Mouse (Mus musculus): ENCODE data around the gene Gas7. TPM values are rescaled to one million over a fixed set of nuclear protein-coding genes. Genes with fewer than 3 reads are reported as not detected.

Gas7 gene
- polyA plus RNA-seq, 1 experiment from 2014 or later = 4.0 TPM

DNA sequence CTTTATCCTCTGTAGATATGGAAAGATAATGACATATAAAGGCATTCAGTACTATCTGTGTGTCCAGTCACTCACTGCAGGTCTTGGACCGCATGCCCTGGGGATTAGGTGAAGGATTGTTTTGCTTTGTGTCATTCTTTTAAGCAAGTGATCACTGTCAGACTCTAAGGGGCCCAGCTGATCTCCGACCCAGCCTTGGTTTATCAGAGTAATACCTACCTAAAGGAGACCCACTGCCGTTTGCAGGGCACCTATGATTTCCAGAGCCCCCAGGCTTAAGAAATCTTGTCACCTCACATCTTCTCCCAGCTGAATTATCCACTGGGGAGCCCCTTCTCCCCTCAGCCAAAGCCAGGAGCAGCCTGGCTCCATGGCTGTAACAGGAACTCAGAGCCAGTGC lies 70.6 kb downstream of the Gas7 start:
- 67% methylated on average over 3 of the region's 3 CpGs for WGBS
- Histone ChIP-seq H3K9me3 (no peaks in the 10 kb centered on the region), H3K4me1 (peaks cover 23% of the 10 kb centered on the region), H3K27ac (replicated peaks) (no peak overlapping the region), H3K4me3 (no peak overlapping the region), H3K36me3 (replicated peaks) (no peaks in the 10 kb centered on the region), H3K27me3 (replicated peaks; ENCODE audit: low read depth, poor library complexity, severe bottlenecking) (no peaks in the 10 kb centered on the region)
- no peak for DNase-seq (ENCODE audit: low spot score)

DNA sequence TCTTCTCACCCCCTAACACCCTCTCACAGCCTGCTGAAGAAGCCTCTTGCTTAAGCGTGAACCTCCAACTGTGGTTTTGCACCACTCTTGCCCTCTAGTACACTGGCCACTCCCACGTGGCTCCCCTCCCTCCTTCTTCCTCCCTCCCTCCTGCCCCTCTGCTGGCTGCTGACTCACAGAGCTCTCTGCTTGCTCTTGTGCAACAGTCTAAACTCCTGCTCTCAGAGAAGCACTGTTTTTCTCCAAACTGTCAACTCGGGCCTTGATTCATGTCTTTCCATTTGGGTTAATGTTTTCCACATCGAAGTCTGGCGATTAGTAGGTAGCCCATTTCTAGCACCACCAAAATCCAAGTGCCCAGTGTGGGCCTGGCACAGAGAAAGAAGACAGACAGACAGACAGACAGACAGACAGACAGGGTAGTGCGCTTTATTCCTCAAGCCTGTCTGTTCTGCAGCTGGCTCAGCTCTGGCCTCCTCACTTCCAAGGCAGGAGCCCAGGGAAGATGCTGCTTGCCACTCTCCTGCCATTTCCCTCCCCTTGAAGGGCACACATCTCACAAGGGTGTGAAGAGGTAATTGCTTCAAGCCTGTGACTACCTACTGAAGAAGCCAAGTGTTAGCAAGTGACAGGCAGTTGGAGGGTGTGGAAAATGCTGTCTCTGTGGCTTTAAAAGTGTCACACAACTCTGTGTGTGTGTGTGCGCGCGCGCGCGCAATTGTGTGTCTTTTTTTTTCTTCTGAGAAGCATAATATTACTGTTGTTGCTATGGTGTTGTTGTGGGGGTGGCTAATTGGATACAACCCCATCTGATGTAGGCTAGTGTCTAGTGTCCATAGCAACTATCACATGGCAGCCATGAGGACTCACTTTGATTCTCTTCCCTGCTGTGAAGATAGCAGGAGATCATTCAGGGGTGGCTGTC lies 71.6 kb downstream of the Gas7 start:
- 78% methylated on average over 12 of the region's 12 CpGs for WGBS
- H3K36me3 ChIP-seq (replicated peaks) = no peaks in the 10 kb centered on the region
- H3K4me1 ChIP-seq = peaks cover 23% of the 10 kb centered on the region
- H3K9me3 ChIP-seq = no peaks in the 10 kb centered on the region
- no peak for DNase-seq (ENCODE audit: low spot score)
- no peak overlapping the region for H3K4me3 ChIP-seq
- no peaks in the 10 kb centered on the region for H3K27me3 ChIP-seq (replicated peaks; ENCODE audit: low read depth, poor library complexity, severe bottlenecking)
- no peak overlapping the region for H3K27ac ChIP-seq (replicated peaks)

DNA sequence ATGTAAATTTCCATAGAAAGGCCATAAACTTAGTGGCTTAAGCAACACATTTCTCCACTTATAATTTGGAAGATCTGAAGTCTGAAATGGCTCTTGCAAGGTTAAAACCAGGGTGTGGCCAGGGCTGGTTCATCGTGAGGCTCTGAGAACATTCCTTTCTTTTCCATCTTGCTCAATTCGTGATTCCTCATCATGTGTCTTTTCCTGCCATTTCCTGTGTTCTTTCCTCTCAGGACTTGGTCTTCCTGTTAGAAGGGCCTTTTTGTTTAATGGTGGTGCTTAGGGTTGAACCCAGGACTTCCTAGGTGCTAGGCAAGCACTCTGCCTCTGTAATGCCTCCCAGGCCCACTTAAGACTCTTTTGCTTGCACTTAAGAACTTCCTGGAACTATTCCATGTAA lies 76.0 kb downstream of the Gas7 start:
- 81% methylated on average over 2 of the region's 2 CpGs for WGBS
- H3K36me3 ChIP-seq (replicated peaks) = no peaks in the 10 kb centered on the region
- no peaks in the 10 kb centered on the region for H3K9me3 ChIP-seq
- H3K27ac ChIP-seq (replicated peaks) = no peak overlapping the region
- peaks cover 12% of the 10 kb centered on the region for H3K4me1 ChIP-seq
- no peak overlapping the region for H3K4me3 ChIP-seq
- no peaks in the 10 kb centered on the region for H3K27me3 ChIP-seq (replicated peaks; ENCODE audit: low read depth, poor library complexity, severe bottlenecking)
- DNase-seq (ENCODE audit: low spot score) = no peak

DNA sequence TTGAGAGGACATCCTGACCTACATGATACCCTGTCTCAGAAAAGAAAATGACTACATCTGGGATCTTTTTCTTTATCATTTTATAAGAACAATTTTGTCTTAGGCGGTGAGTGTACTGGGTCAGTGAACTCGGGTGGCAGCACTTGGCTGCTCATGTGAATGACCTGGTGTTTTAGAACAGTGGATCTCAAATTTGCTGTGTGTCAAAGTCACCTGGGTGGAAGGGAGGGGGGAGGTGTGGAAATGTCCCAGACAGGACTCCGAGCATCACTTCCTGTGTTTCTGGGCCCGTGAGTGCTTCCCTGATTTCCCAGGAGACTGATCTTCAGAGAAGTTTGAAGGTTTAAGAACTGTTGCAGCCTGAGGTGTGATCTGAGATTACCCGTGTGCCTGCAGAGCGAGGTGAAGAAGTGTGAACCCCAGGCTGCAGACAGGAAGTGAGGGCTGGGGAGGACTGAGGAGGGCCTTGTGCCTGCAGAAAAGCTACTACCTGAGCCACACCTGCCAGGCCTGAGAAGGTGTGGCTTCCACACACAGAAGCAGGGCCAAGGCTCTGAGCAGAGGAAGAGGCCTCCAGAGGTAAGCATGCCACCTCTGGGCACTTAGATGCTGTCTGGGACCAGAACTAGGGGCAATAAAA lies 76.8 kb downstream of the Gas7 start:
- WGBS = 68% methylated on average over 6 of the region's 6 CpGs
- Histone ChIP-seq H3K4me1 (peaks cover 6% of the 10 kb centered on the region), H3K27ac (replicated peaks) (no peak overlapping the region), H3K4me3 (no peak overlapping the region), H3K9me3 (no peaks in the 10 kb centered on the region), H3K27me3 (replicated peaks; ENCODE audit: low read depth, poor library complexity, severe bottlenecking) (no peaks in the 10 kb centered on the region), H3K36me3 (replicated peaks) (no peaks in the 10 kb centered on the region)
- no peak for DNase-seq (ENCODE audit: low spot score)

DNA sequence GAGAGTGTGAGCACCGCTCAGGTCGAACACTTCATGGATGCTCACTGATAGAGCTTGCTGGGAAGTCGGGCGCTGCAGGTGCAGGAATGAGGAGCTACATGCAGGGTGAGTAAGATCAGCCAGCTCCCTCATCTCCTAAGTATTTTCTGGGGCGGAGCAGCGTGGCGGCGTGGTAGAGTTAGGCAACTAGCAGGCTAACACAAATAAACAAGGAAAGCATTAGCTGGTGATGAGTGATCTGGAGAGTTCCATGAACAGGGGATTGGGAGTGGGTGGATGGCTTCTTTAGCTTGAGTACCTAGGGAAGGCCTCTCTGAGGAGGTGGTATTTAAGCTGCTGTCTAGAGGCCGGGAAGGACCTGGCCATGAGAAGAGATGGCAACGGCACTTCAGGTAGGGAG lies 77.5 kb downstream of the Gas7 start:
- Histone ChIP-seq H3K27ac (replicated peaks) (no peak overlapping the region), H3K36me3 (replicated peaks) (no peaks in the 10 kb centered on the region), H3K27me3 (replicated peaks; ENCODE audit: low read depth, poor library complexity, severe bottlenecking) (no peaks in the 10 kb centered on the region), H3K9me3 (no peaks in the 10 kb centered on the region), H3K4me1 (peaks cover 4% of the 10 kb centered on the region; the same call in 1 of the 2 replicates), H3K4me3 (no peak overlapping the region)
- 84% methylated on average over 10 of the region's 10 CpGs for WGBS
- DNase-seq (ENCODE audit: low spot score) = no peak

DNA sequence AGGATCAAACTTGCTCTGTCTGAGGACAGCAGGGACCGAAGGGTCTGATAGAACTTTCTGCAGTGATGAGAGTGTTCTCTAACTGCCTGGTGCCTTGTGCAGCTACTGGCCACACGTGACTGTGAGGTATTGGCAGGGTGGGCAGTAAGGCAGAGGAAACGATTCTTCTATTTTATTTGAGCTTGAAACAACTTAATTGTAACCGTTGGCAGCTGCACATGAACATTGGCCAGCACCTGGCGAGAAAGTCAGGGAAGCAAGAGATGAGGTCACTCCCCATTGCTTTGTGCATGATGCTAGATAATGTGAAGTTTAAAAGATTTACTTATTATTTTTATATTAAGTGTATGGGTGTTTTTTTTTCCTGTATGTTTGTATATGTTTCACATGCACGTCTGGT lies 77.9 kb downstream of the Gas7 start:
- no peak overlapping the region for H3K4me3 ChIP-seq
- H3K27ac ChIP-seq (replicated peaks) = no peak overlapping the region
- peaks cover 4% of the 10 kb centered on the region; the same call in 1 of the 2 replicates for H3K4me1 ChIP-seq
- H3K9me3 ChIP-seq = no peaks in the 10 kb centered on the region
- WGBS = 89% methylated on average over 6 of the region's 6 CpGs
- no peaks in the 10 kb centered on the region for H3K36me3 ChIP-seq (replicated peaks)
- no peak for DNase-seq (ENCODE audit: low spot score)
- H3K27me3 ChIP-seq (replicated peaks; ENCODE audit: low read depth, poor library complexity, severe bottlenecking) = no peaks in the 10 kb centered on the region

DNA sequence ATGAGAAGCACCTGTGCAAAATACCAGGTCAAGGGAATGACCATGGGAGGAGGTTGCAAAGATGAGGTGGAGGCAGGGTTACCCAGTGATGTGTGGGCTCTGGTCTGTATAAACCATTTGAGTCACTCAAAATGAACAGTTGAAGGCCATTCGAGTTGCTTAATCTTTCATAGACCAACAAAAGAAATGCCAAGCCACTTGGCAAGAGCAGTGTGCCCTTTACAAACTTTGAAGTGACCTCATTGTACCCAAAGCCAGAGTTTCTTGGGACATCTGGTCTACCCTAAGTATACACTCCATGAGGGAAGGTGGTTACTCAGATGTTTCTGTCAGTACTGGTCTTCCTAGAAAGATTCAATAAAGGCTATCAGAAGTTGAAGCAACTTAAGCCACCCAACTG lies 80.5 kb downstream of the Gas7 start:
- 74% methylated on average over 1 of the region's 1 CpGs for WGBS

DNA sequence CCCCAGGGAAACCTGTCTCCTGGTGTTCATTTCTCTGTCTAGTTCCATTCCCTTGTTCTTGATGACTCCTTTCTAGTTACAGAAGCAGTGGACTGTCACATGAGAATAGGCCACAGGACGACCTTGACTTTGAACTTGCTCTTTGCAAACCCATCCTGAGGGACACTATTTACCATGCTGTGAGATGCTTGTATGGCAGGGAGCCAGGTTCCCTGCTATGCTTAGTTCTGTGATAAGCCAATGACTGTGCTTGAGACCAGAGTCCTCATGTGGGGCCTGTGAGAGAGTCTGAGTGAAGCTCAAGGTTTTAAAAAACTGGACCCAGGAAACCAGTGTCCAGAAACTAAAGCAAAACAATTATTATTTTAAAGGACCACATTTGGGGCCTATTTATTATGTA lies 81.2 kb downstream of the Gas7 start:
- no peak overlapping the region for H3K27ac ChIP-seq (replicated peaks)
- 77% methylated on average over 1 of the region's 1 CpGs for WGBS
- DNase-seq (ENCODE audit: low spot score) = no peak
- H3K9me3 ChIP-seq = no peaks in the 10 kb centered on the region
- H3K4me1 ChIP-seq = peaks cover 4% of the 10 kb centered on the region; the same call in 1 of the 2 replicates
- no peaks in the 10 kb centered on the region for H3K27me3 ChIP-seq (replicated peaks; ENCODE audit: low read depth, poor library complexity, severe bottlenecking)
- H3K4me3 ChIP-seq = no peak overlapping the region
- no peaks in the 10 kb centered on the region for H3K36me3 ChIP-seq (replicated peaks)

More for the DNA sequence above, 80.5 kb downstream of the Gas7 start:
- Histone ChIP-seq H3K36me3 (replicated peaks) (no peaks in the 10 kb centered on the region), H3K27me3 (replicated peaks; ENCODE audit: low read depth, poor library complexity, severe bottlenecking) (no peaks in the 10 kb centered on the region), H3K9me3 (no peaks in the 10 kb centered on the region), H3K27ac (replicated peaks) (no peak overlapping the region), H3K4me1 (peaks cover 4% of the 10 kb centered on the region; the same call in 1 of the 2 replicates), H3K4me3 (no peak overlapping the region)
- DNase-seq (ENCODE audit: low spot score) = no peak

DNA sequence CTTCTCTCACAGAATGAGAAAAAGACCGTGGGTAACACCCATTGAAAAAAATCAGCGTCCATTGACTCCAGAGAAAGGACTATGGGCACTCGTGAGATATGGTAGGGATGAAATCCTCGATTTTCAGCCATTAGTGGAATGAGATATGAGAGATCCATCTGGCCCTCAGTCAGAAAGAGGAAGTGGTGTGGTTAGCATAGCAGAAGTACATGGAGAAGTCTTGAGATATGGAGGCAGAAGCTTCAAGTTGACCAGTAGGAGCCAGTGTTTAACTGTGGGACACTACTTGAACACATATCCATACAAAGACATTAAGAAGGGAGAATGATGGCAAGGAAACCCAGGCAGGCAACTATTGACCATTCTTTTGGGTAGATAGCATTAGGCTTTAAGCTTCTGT lies 82.1 kb downstream of the Gas7 start:
- 88% methylated on average over 4 of the region's 4 CpGs for whole genome bisulfite sequencing

DNA sequence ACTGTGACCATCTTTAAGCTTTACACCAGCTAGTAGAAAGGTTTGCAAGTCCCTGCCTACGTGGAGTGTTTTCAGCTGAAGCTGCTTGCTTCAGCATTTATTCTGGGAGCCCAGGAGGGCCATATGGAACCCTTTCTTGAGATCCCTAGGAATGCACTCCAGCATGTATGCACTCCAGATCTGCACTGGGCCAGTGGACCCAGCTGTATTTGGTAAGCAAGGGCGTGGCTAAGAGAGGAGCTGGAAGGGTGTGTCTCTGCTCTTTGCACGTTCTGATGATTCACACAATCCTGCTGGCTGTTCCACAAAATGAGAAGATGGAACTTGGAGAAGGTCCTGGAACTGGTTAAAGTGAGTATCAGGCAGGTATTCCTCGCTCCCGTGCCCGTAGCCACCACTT lies 83.3 kb downstream of the Gas7 start:
- no peaks in the 10 kb centered on the region for H3K27me3 ChIP-seq (replicated peaks; ENCODE audit: low read depth, poor library complexity, severe bottlenecking)
- H3K36me3 ChIP-seq (replicated peaks) = no peaks in the 10 kb centered on the region
- WGBS = 85% methylated on average over 6 of the region's 6 CpGs
- no peak overlapping the region for H3K4me3 ChIP-seq
- H3K27ac ChIP-seq (replicated peaks) = no peak overlapping the region
- H3K4me1 ChIP-seq = no peaks in the 10 kb centered on the region
- no peaks in the 10 kb centered on the region for H3K9me3 ChIP-seq
- DNase-seq (ENCODE audit: low spot score) = no peak

More for the DNA sequence above, 82.1 kb downstream of the Gas7 start:
- Histone ChIP-seq H3K4me1 (peaks cover 1% of the 10 kb centered on the region; the same call in 1 of the 2 replicates), H3K4me3 (no peak overlapping the region), H3K27ac (replicated peaks) (no peak overlapping the region), H3K27me3 (replicated peaks; ENCODE audit: low read depth, poor library complexity, severe bottlenecking) (no peaks in the 10 kb centered on the region), H3K36me3 (replicated peaks) (no peaks in the 10 kb centered on the region), H3K9me3 (no peaks in the 10 kb centered on the region)
- no peak for DNase-seq (ENCODE audit: low spot score)

DNA sequence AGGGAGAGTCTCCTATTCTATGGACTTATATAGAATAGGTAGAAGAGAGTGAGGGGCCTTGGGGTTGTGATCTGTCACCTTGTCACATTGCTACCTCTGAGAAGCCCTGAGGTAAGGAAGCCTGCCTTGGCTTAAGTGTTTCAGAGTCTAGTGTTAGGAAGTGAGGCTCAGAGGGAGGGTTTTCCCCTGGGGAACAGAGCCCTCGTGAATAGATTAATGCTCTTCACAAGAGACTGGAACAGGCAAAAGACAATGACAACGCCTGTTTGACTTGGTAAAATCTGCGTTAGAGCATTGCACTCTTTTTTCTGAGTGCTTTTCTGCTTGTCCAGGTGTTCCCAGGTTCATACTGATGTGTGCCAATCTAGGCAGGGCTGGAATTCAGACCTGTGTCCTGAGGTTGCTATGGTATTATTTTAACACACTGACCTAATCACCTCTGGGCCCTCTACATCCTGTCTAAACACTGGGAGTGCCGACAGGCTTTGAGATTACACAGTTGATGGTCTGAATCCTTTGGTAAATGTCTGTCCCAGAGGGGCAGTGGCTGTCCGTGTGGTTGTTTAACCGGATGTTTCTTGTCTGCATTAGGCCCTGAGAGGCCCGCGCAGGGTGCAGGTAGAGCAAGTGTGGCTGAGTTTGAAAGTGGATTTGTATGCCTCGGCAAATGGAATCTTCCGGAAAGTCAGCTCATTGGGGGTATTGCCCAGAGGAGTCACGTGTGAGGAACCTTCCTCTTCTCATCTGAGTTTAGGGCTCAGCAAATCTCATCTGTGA lies 89.6 kb downstream of the Gas7 start:
- Histone ChIP-seq H3K9me3 (no peaks in the 10 kb centered on the region), H3K27me3 (replicated peaks; ENCODE audit: low read depth, poor library complexity, severe bottlenecking) (no peaks in the 10 kb centered on the region), H3K27ac (replicated peaks) (0 out of 2 replicates have a peak overlapping the region, but pooled peaks have one; percentile 12), H3K36me3 (replicated peaks) (no peaks in the 10 kb centered on the region), H3K4me1 (peaks cover 29% of the 10 kb centered on the region), H3K4me3 (no peak overlapping the region)
- WGBS = 42% methylated on average over 11 of the region's 11 CpGs
- peak; percentile 42 for DNase-seq (ENCODE audit: low spot score)

DNA sequence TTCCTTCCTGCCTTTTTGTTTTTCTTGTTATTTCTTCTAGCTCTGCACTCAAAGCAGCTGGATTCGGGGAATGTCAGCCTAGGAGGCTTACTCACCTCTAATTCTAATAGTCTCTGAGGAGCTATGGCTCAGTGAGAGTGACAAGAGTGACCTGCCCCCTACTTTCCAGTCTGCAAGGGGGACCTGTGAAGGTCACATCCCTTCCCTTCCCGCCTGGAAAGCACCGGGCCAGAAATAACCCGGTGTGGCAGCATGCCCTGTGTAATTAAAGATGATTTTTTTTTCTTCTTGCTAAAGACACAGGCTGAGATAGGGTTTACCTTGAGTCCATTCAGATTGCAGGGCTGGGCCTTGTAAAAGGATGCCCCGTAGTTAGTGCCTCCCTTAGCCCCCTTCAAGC lies 91.3 kb downstream of the Gas7 start:
- H3K9me3 ChIP-seq = no peaks in the 10 kb centered on the region
- H3K36me3 ChIP-seq (replicated peaks) = no peaks in the 10 kb centered on the region
- WGBS = 17% methylated on average over 5 of the region's 5 CpGs
- H3K4me1 ChIP-seq = peaks cover 34% of the 10 kb centered on the region
- no peak overlapping the region; the same call in 1 of the 2 replicates for H3K27ac ChIP-seq (replicated peaks)
- peak; percentile 39 for DNase-seq (ENCODE audit: low spot score)
- H3K27me3 ChIP-seq (replicated peaks; ENCODE audit: low read depth, poor library complexity, severe bottlenecking) = no peaks in the 10 kb centered on the region
- no peak overlapping the region for H3K4me3 ChIP-seq
